Mouse (Mus musculus) B cell, adult 67 days (primary cell): Measurements from ENCODE around the gene Rubcn. TPM values are rescaled to one million over a fixed set of nuclear protein-coding genes. Genes with fewer than 3 reads are reported as not detected.

Experiments
- total RNA-seq, 2 experiments: library from RNA; stranded (reverse); gene quantifications; 4 replicates each; pipeline ENCODE4 v1.2.4; 2023

Gene Rubcn
- total RNA-seq: 100 to 1,000 TPM; 186 to 201 TPM

GRCm38 (mm10) chr16:32877343-32878156, at the start of gene Rubcn, which contains the start of gene Fyttd1:
Gene Rubcn, minus strand, starts transcription at chr16:32877766.
Gene Fyttd1, plus strand, starts transcription at chr16:32877500.

GRCm38 (mm10) chr16:32913937-32914881, 36.6 kb upstream of the Rubcn start, which contains the start of gene Lrch3:
Gene Lrch3, plus strand, starts transcription at chr16:32914100.

GRCm38 (mm10) chr16:32810321-32810720, 67.2 kb downstream of the Rubcn start, which contains the start of gene Smbd1:
Gene Smbd1, minus strand, starts transcription at chr16:32810477.

GRCm38 (mm10) chr16:32797426-32797689, 80.2 kb downstream of the Rubcn start, which contains the start of gene Muc20:
Gene Muc20, minus strand, starts transcription at chr16:32797435.

Other genes with a start within 250 kb of the Rubcn start
- 100 to 1,000 TPM; 130 to 138 TPM for gene Tnk2, start 233.9 kb downstream of the Rubcn start, total RNA-seq
- gene Muc4, start 141.9 kb downstream of the Rubcn start, total RNA-seq: not detected
- gene Muc20, start 80.3 kb downstream of the Rubcn start, total RNA-seq: not detected
- gene Smbd1, start 67.3 kb downstream of the Rubcn start, total RNA-seq: not detected
- 10 to 100 TPM; 63.9 to 94.7 TPM for gene Fyttd1, start 266 bp downstream of the Rubcn start, total RNA-seq
- gene Lrch3, start 36.3 kb upstream of the Rubcn start, total RNA-seq: 10 to 100 TPM; 72.1 to 78.9 TPM
- not detected for gene Iqcg, start 178.5 kb upstream of the Rubcn start, total RNA-seq
- 1,000 to 10,000 TPM in 1 of 2 experiments, 100 to 1,000 TPM in 1; 983 to 1,091 TPM for gene Rpl35a, start 178.7 kb upstream of the Rubcn start, total RNA-seq
- 1 to 10 TPM; 1.8 to 3.1 TPM for gene Lmln, start 184.8 kb upstream of the Rubcn start, total RNA-seq